Mouse (Mus musculus): ENCODE results near the gene Efs.

Efs gene

GRCm38 (mm10) chr14:54924641-54925348 lies 1.1 kb downstream of the Efs start:
- DNase-seq (ENCODE audit: low spot score in 2 of 2) = no peak

GRCm38 (mm10) chr14:54920076-54920685 lies 5.7 kb downstream of the Efs start:
- no peak for DNase-seq (ENCODE audit: low spot score in 2 of 2)

- peak in 1 of 2 experiments; percentile 32 for DNase-seq (ENCODE audit: low spot score in 2 of 2)
Observed at GRCm38 (mm10) chr14:54913343-54913742, 12.6 kb downstream of the Efs start.

- DNase-seq (ENCODE audit: low spot score in 2 of 2) = peak; percentile 82 to 83
Observed at GRCm38 (mm10) chr14:54912886-54913285, 13.0 kb downstream of the Efs start, which contains the start of gene Slc22a17. Gene Slc22a17, minus strand, starts transcription at chr14:54913132.

GRCm38 (mm10) chr14:54912109-54912850 lies 13.6 kb downstream of the Efs start:
- peak in 1 of 2 experiments; percentile 29 for DNase-seq (ENCODE audit: low spot score in 2 of 2)

DNA sequence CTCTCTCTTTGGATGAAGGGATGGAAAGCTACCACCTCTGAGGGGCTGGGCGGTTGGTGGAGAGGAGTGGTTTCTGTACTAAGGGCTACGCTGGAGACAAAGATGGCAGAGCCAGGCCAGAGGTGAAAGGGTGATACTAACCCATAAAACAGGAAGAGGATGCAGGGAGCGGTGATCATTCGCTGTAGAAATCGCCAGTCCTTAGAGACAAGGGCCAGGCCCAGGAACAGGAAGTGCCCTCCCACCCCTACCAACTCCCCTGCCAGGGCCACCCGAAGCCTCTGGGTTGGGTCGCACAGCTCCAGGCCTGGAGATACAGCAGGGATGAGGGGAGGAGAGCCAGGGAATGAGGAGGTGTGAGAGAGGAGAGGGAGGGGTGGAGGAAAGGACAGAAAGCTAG lies 17.2 kb downstream of the Efs start:
- DNase-seq (ENCODE audit: low spot score in 2 of 2) = no peak

DNA sequence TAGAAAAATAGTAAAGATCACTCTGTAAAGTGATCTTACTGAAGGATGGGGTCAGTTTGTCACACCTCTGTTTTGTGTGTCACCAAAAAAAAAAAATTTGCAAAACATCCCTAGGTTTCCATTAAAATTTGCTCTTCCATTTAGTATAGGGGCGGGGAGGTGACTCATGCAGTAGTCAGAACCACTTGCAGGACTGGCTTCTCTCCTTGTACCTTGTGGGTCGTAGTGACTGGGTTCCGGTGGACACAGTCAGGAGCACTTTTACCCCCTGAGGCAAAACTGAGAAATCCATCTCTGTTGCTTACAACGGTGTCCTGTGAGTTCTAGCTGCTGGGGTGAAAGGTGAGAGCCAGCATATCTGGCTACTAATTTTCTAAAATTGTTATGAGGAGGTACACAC lies 22.3 kb downstream of the Efs start:
- no peak for DNase-seq (ENCODE audit: low spot score in 2 of 2)

DNA sequence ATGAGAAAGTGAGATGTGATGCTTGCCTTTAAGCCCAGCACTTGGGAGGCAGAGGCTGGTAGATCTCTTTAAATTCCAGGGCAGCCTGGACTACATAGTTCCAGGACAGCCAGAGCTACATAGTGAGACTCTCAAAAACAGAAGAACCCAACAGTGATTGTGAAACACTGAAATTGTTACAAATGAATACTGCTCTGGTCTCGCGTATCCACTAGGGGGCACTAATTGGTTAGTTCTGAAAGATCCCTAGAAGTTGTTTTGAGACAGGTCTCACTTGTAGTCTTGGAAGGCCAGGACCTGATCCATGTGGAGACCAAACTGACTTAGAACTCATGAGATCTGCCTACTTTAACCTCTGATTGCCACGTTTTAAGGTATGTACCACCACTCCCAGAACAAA lies 25.5 kb downstream of the Efs start:
- peak; percentile 84 to 88 for DNase-seq (ENCODE audit: low spot score in 2 of 2)

- DNase-seq (ENCODE audit: low spot score in 2 of 2) = no peak
Observed at GRCm38 (mm10) chr14:54897445-54897844, 28.5 kb downstream of the Efs start.

DNA sequence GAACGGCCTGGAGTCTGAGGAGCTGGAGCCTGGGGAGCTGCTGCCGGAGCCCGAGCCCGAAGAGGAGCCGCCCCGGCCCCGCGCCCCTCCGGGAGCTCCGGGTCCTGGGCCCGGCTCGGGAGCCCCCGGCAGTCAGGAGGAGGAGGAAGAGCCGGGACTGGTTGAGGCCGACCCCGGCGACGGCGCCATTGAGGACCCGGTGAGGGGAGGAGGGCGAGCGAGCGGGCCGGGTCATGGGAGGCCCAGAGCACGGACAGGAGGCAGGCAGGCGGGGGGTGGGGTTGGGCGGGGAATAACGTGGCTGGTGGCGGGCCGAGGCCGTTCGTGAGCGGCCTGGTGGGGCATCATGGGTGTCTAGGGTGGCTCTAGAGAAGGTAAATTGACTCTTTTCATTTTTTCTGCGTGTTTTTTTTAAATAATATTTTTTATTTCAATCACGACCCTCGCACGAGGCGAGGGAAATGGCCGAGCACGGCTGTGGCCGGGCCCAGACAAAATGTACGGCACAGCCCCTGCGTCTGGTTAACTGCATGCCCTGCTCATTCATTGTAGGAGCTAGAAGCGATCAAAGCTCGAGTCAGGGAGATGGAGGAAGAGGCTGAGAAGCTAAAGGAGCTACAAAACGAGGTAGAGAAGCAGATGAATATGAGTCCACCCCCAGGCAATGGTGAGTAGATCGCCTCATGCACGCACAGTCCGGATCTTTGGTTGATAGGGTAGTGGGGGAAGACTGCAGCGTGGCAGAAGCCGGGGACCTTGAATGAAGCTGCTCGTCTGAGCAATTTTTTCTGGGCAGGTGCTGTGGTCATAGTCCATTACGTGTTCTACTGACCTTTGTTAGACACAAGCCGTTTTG lies 31.4 kb downstream of the Efs start:
- peak; percentile 45 to 62 for DNase-seq (ENCODE audit: low spot score in 2 of 2)

- DNase-seq (ENCODE audit: low spot score in 2 of 2) = peak; percentile 99
Observed at GRCm38 (mm10) chr14:54893651-54894181, 32.2 kb downstream of the Efs start.

DNA sequence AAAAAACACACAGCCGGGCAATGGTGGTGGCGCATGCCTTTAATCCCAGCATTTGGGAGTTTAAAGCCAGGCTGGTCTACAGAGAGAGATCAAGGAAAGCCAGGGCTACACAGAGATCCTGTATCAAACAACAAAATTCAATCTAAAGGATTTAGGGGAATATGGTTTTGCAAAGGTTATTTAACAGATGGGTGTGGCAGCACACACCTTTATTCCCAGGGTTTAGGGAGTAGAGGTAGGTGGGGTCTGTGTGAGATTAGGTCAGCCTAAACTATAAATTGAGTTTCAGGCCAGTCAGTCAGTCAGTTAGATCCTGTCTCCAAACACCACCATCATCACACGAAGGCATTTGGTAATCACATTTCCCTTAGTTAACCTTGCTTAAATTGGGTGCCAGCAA lies 33.7 kb downstream of the Efs start, which contains the start of gene Pabpn1:
TSS of gene Pabpn1 (plus strand) at position 301 of the 400 bp plus-strand sequence.
- DNase-seq (ENCODE audit: low spot score in 2 of 2) = no peak

- no peak for DNase-seq (ENCODE audit: low spot score in 2 of 2)
Observed at GRCm38 (mm10) chr14:54885309-54885708, 40.6 kb downstream of the Efs start.

DNA sequence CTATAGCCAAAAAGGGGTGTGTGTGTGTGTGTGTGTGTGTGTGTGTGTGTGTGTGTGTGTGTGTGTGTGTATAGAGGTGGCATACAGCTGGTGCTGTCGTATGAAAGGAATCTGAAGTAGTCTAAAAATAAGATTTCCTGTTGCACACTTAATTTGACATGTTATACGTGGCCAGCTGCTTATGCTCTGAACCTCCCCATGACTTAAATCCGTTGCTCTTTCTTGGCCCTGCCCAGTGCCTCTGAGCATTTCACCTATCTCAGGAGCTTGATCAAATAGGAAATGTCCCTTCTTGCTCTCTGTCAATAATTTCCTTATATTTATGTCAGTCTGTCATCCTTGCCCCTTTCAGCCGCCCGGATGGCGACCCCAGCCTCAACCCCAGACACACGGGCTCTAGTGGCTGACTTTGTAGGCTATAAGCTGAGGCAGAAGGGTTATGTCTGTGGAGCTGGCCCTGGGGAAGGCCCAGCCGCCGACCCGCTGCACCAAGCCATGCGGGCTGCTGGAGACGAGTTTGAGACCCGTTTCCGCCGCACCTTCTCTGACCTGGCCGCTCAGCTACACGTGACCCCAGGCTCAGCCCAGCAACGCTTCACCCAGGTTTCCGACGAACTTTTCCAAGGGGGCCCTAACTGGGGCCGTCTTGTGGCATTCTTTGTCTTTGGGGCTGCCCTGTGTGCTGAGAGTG lies 41.8 kb downstream of the Efs start:
- DNase-seq (ENCODE audit: low spot score in 2 of 2) = no peak

DNA sequence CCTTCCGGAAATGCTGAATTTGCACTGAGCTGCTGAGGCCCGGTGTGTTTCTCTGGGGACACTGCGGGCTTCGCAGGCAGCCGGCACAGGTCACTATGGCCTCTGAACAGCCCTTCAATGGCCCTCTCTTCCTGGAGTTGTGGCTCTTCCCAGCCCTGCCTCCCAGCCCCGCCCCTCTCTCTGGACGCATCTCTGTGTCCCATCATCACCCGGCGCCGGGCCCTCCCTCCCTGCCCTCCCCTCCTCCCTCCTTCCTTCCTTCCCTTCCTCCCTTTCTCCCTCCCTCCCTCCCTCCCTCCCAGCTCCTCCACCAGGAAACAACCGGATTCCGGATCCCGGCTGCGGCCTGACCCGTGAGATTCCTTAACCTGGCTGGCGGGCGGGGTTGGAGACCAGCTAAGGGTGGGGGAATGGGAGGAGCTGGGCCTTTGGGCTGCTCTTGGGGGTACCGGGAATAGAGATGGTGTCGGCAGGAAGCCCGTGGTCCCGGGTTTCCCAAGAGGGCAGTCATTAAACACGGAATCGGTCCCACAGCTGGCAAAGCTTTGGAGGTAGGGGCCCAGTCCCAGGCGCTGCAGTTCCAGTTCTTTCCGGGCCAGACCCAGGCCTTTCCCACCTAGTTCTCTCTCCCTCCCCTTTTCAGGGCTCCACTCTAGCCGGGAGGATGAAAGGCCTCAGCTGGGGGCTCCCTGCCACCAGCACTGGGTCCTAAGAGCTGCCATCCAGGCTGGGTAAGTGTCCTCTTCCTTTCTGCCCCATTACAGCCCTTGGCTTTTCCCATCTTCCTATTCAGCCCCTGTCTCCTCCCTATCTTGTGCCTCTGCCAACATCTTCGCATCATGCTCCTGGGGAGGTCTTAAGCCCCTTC lies 42.5 kb downstream of the Efs start, which contains the start of the genes Bcl2l2 and Gm20521:
TSS of gene Bcl2l2 (plus strand) at position 224 of the 868 bp plus-strand sequence.
TSS of gene Gm20521 (plus strand) at position 288 of the 868 bp plus-strand sequence.
- DNase-seq (ENCODE audit: low spot score in 2 of 2) = peak; percentile 64 to 74

GRCm38 (mm10) chr14:54877048-54877715 lies 48.7 kb downstream of the Efs start, which contains the start of gene Ppp1r3e:
Gene Ppp1r3e, minus strand, starts transcription at chr14:54877550.
- DNase-seq (ENCODE audit: low spot score in 2 of 2) = peak; percentile 62 to 68

- DNase-seq (ENCODE audit: low spot score in 2 of 2) = peak; percentile 81 to 91
Observed at GRCm38 (mm10) chr14:54876539-54877047, 49.3 kb downstream of the Efs start.

- DNase-seq (ENCODE audit: low spot score in 2 of 2) = peak in 1 of 2 experiments; percentile 63
Observed at GRCm38 (mm10) chr14:54875844-54876538, 49.9 kb downstream of the Efs start.
